Mouse (Mus musculus): ENCODE measurements around the gene Olfr1238. TPM values are rescaled to one million over a fixed set of nuclear protein-coding genes. Genes with fewer than 3 reads are reported as not detected.

Olfr1238 gene
- polyA plus RNA-seq (2012; rRNA removed) = not detected in 2 replicates

GRCm38 (mm10) chr2:89409576-89409975 is at the start of gene Olfr1238:
Gene Olfr1238, minus strand, starts transcription at chr2:89409676.

GRCm38 (mm10) chr2:89442900-89443299 is 33.4 kb upstream of the Olfr1238 start, which contains the start of gene Olfr1240:
Gene Olfr1240, minus strand, starts transcription at chr2:89443000.

GRCm38 (mm10) chr2:89420307-89420706 is 10.8 kb upstream of the Olfr1238 start, which contains the start of gene Olfr1239:
Gene Olfr1239, minus strand, starts transcription at chr2:89420407.

GRCm38 (mm10) chr2:89364765-89365164 is 44.7 kb downstream of the Olfr1238 start, which contains the start of gene Olfr1234:
Gene Olfr1234, minus strand, starts transcription at chr2:89364865.

Other genes with a start within 250 kb of the Olfr1238 start
- gene Olfr1224-ps1, start 245.6 kb downstream of the Olfr1238 start, polyA plus RNA-seq (2012; rRNA removed) = not detected in 2 replicates
- not detected in 2 replicates for gene Olfr1225, start 235.0 kb downstream of the Olfr1238 start, polyA plus RNA-seq (2012; rRNA removed)
- gene Olfr1226, start 209.6 kb downstream of the Olfr1238 start, polyA plus RNA-seq (2012; rRNA removed) = not detected in 2 replicates
- gene Olfr1228, start 155.6 kb downstream of the Olfr1238 start, polyA plus RNA-seq (2012; rRNA removed) = not detected in 2 replicates
- not detected in 2 replicates for gene Olfr1229, start 121.7 kb downstream of the Olfr1238 start, polyA plus RNA-seq (2012; rRNA removed)
- gene Olfr1230, start 112.4 kb downstream of the Olfr1238 start, polyA plus RNA-seq (2012; rRNA removed) = not detected in 2 replicates
- not detected in 2 replicates for gene Olfr1231, start 102.6 kb downstream of the Olfr1238 start, polyA plus RNA-seq (2012; rRNA removed)
- gene Olfr1232, start 80.0 kb downstream of the Olfr1238 start, polyA plus RNA-seq (2012; rRNA removed) = not detected in 2 replicates
- gene Olfr1233, start 67.3 kb downstream of the Olfr1238 start, polyA plus RNA-seq (2012; rRNA removed) = not detected in 2 replicates
- not detected in 2 replicates for gene Olfr1234, start 44.8 kb downstream of the Olfr1238 start, polyA plus RNA-seq (2012; rRNA removed)
- not detected in 2 replicates for gene Olfr1239, start 10.7 kb upstream of the Olfr1238 start, polyA plus RNA-seq (2012; rRNA removed)
- not detected in 2 replicates for gene Olfr1240, start 33.3 kb upstream of the Olfr1238 start, polyA plus RNA-seq (2012; rRNA removed)
- not detected in 2 replicates for gene Olfr1241, start 77.5 kb upstream of the Olfr1238 start, polyA plus RNA-seq (2012; rRNA removed)
- gene Olfr1242, start 88.7 kb upstream of the Olfr1238 start, polyA plus RNA-seq (2012; rRNA removed) = not detected in 2 replicates
- not detected in 2 replicates for gene Olfr1243, start 121.8 kb upstream of the Olfr1238 start, polyA plus RNA-seq (2012; rRNA removed)
- not detected in 2 replicates for gene Olfr1245, start 168.8 kb upstream of the Olfr1238 start, polyA plus RNA-seq (2012; rRNA removed)
- gene Olfr1246, start 183.5 kb upstream of the Olfr1238 start, polyA plus RNA-seq (2012; rRNA removed) = not detected in 2 replicates
- not detected in 2 replicates for gene Olfr1247, start 204.5 kb upstream of the Olfr1238 start, polyA plus RNA-seq (2012; rRNA removed)
- gene Olfr1248, start 208.6 kb upstream of the Olfr1238 start, polyA plus RNA-seq (2012; rRNA removed) = not detected in 2 replicates
- not detected in 2 replicates for gene Olfr1249, start 225.3 kb upstream of the Olfr1238 start, polyA plus RNA-seq (2012; rRNA removed)

Measured in central nervous system, embryonic 14 days (tissue).